Mouse (Mus musculus): ENCODE data around the gene Zfp36l1. TPM values are rescaled to one million over a fixed set of nuclear protein-coding genes. Genes with fewer than 3 reads are reported as not detected.

Gene Zfp36l1
- polyA plus RNA-seq, 1 experiment from 2014 or later = 139 TPM

DNA sequence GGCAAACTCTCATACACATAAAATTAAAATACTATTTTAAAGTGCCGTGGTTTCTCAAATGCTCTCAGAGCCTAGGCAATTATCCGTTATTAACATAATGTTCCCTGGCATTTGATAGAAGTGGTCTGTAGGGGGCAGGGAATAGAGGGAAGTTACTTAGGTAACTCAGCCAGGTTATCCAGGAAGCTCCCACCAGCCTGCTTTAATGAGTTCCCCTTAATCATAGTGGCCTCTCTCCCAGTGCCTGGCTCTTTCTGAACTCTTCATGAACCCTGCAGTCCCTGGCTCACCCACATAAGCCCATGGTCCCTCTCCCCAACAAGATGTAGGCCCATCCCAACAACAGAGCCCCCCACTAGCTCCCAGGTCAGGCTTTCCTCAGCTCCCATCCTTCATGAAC is 31.4 kb downstream of the Zfp36l1 start:
- Histone ChIP-seq H3K9ac (no peak overlapping the region), H3K4me2 (no peak overlapping the region), H3K9me3 (no peaks in the 10 kb centered on the region), H3K27ac (no peak overlapping the region), H3K4me1 (peaks cover 34% of the 10 kb centered on the region), H3K27me3 (no peaks in the 10 kb centered on the region), H3K4me3 (no peak overlapping the region), H3K36me3 (no peaks in the 10 kb centered on the region)
- WGBS = 85% methylated on average over 2 of the region's 2 CpGs
- ATAC-seq (ENCODE audit: borderline replicate concordance, extremely low read depth, low FRiP score, low TSS enrichment) = no peak

GRCm38 (mm10) chr12:80079937-80080336 is 32.9 kb downstream of the Zfp36l1 start:
- no peak for ATAC-seq (ENCODE audit: borderline replicate concordance, extremely low read depth, low FRiP score, low TSS enrichment)
- H3K27ac ChIP-seq = no peak overlapping the region
- H3K4me2 ChIP-seq = no peak overlapping the region
- H3K27me3 ChIP-seq = no peaks in the 10 kb centered on the region
- H3K9ac ChIP-seq = no peak overlapping the region
- WGBS = 55% methylated on average over 4 of the region's 4 CpGs
- no peaks in the 10 kb centered on the region for H3K9me3 ChIP-seq
- no peak overlapping the region for H3K4me3 ChIP-seq
- H3K4me1 ChIP-seq = peaks cover 29% of the 10 kb centered on the region
- H3K36me3 ChIP-seq = no peaks in the 10 kb centered on the region

GRCm38 (mm10) chr12:80074331-80074730 is 38.5 kb downstream of the Zfp36l1 start:
- Histone ChIP-seq H3K27me3 (no peaks in the 10 kb centered on the region), H3K27ac (peak overlapping the region; percentile 46), H3K4me2 (no peak overlapping the region), H3K4me3 (no peak overlapping the region), H3K9me3 (no peaks in the 10 kb centered on the region), H3K4me1 (peaks cover 4% of the 10 kb centered on the region; the same call in 1 of the 2 replicates), H3K36me3 (no peaks in the 10 kb centered on the region), H3K9ac (no peak overlapping the region)
- no peak for ATAC-seq (ENCODE audit: borderline replicate concordance, extremely low read depth, low FRiP score, low TSS enrichment)
- 50% methylated on average over 2 of the region's 2 CpGs for WGBS

DNA sequence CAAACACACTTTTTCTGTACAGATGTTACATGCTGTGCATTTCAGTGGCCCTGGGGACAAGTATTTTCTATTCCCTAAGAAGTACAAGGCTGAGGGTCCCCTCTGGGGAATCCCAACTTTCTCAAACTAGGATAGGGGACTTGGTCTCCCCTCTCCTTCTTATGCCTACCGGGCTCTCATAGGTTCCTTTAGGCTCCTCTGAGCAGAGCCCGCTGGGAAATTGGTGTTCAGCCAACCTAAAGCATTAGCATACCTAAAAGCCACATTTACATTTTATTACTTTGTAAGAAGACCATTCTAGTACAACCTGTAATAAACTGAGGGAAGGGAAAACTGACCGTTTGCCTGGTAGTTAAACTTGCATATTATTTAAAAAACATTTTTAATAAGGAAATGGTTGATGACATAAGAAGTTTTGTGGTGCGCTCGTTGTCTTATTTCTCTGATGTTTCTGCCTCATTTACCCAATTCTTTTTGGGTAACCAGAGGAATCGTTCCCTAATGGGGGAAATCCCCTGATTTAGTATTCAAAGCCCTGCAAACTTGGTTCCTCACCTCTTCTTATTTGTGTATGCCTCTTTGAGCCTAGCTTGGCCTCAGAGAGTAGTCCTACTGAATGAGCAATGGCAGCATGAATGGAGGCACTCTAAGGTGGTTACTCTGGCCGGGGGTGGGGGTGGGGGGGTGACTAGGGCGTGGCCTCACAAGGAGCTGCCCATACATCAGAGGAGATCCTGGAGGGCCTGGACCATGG is 42.1 kb downstream of the Zfp36l1 start:
- Histone ChIP-seq H3K9ac (no peak overlapping the region), H3K36me3 (no peaks in the 10 kb centered on the region), H3K4me3 (no peak overlapping the region), H3K4me2 (no peak overlapping the region), H3K9me3 (no peaks in the 10 kb centered on the region), H3K27me3 (no peaks in the 10 kb centered on the region), H3K27ac (no peak overlapping the region), H3K4me1 (peaks cover 4% of the 10 kb centered on the region; the same call in 1 of the 2 replicates)
- 66% methylated on average over 8 of the region's 8 CpGs for WGBS
- no peak for ATAC-seq (ENCODE audit: borderline replicate concordance, extremely low read depth, low FRiP score, low TSS enrichment)

GRCm38 (mm10) chr12:80069040-80069439 is 43.8 kb downstream of the Zfp36l1 start:
- WGBS = 73% methylated on average over 3 of the region's 3 CpGs

GRCm38 (mm10) chr12:80068016-80068415 is 44.8 kb downstream of the Zfp36l1 start:
- Histone ChIP-seq H3K9me3 (no peaks in the 10 kb centered on the region), H3K4me2 (no peak overlapping the region), H3K36me3 (no peaks in the 10 kb centered on the region), H3K9ac (no peak overlapping the region), H3K4me3 (no peak overlapping the region), H3K27ac (no peak overlapping the region), H3K4me1 (peaks cover 18% of the 10 kb centered on the region), H3K27me3 (no peaks in the 10 kb centered on the region)
- 67% methylated on average over 7 of the region's 7 CpGs for WGBS
- ATAC-seq (ENCODE audit: borderline replicate concordance, extremely low read depth, low FRiP score, low TSS enrichment) = no peak

More at GRCm38 (mm10) chr12:80069040-80069439, 43.8 kb downstream of the Zfp36l1 start:
- H3K4me2 ChIP-seq = no peak overlapping the region
- H3K27me3 ChIP-seq = no peaks in the 10 kb centered on the region
- peaks cover 8% of the 10 kb centered on the region; the same call in 1 of the 2 replicates for H3K4me1 ChIP-seq
- no peak overlapping the region for H3K9ac ChIP-seq
- no peak overlapping the region for H3K4me3 ChIP-seq
- no peaks in the 10 kb centered on the region for H3K36me3 ChIP-seq
- ATAC-seq (ENCODE audit: borderline replicate concordance, extremely low read depth, low FRiP score, low TSS enrichment) = no peak
- H3K27ac ChIP-seq = no peak overlapping the region
- no peaks in the 10 kb centered on the region for H3K9me3 ChIP-seq

GRCm38 (mm10) chr12:80065049-80065448 is 47.8 kb downstream of the Zfp36l1 start:
- 75% methylated on average over 8 of the region's 8 CpGs for WGBS
- H3K4me3 ChIP-seq = no peak overlapping the region
- H3K27me3 ChIP-seq = no peaks in the 10 kb centered on the region
- H3K9me3 ChIP-seq = no peaks in the 10 kb centered on the region
- peaks cover 42% of the 10 kb centered on the region for H3K4me1 ChIP-seq
- no peak overlapping the region for H3K4me2 ChIP-seq
- no peak for ATAC-seq (ENCODE audit: borderline replicate concordance, extremely low read depth, low FRiP score, low TSS enrichment)
- no peaks in the 10 kb centered on the region for H3K36me3 ChIP-seq
- no peak overlapping the region for H3K27ac ChIP-seq
- no peak overlapping the region for H3K9ac ChIP-seq

- Histone ChIP-seq H3K4me3 (no peak overlapping the region), H3K4me2 (no peak overlapping the region), H3K9ac (no peak overlapping the region), H3K27me3 (no peaks in the 10 kb centered on the region), H3K9me3 (no peaks in the 10 kb centered on the region), H3K27ac (peak overlapping the region; percentile 31), H3K36me3 (no peaks in the 10 kb centered on the region), H3K4me1 (peaks cover 49% of the 10 kb centered on the region)
- whole genome bisulfite sequencing = 80% methylated on average over 4 of the region's 4 CpGs
- no peak for ATAC-seq (ENCODE audit: borderline replicate concordance, extremely low read depth, low FRiP score, low TSS enrichment)
Measured at GRCm38 (mm10) chr12:80064306-80064705, 48.5 kb downstream of the Zfp36l1 start.

DNA sequence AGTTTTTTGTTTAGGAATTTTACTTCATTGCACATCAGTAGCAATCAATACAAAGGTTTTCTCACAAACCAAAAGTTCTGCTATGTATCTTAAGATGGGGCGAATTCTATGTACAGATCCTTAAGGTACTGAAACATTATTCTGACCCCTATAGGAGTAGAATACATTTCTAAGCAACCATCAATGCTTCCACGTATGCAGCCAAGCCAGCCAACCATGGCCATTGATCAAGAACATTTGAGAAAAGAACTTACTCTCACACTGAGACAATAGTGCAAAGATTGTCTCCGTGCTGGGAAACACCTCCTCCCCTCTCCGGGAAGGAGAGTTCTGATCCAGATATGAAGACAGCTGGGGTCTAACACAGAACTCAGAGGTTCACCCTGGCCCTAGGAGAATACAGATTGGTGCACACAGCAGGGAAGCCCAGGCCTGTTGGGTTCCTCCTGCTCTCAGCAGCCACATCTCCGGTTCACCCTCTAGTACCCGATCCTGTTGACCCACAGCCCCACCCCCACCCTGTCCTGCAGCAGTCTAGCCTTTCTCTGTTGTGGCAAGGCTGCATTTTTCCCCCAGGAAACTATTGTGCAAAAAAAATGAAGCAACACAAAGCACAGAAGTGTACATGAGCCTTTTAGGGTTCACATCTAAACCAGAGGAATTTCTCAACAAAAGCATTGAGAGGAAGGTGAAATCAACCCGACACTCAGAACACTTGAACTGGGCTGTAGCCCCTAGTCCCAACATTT is 49.2 kb downstream of the Zfp36l1 start:
- H3K36me3 ChIP-seq = no peaks in the 10 kb centered on the region
- ATAC-seq (ENCODE audit: borderline replicate concordance, extremely low read depth, low FRiP score, low TSS enrichment) = no peak

DNA sequence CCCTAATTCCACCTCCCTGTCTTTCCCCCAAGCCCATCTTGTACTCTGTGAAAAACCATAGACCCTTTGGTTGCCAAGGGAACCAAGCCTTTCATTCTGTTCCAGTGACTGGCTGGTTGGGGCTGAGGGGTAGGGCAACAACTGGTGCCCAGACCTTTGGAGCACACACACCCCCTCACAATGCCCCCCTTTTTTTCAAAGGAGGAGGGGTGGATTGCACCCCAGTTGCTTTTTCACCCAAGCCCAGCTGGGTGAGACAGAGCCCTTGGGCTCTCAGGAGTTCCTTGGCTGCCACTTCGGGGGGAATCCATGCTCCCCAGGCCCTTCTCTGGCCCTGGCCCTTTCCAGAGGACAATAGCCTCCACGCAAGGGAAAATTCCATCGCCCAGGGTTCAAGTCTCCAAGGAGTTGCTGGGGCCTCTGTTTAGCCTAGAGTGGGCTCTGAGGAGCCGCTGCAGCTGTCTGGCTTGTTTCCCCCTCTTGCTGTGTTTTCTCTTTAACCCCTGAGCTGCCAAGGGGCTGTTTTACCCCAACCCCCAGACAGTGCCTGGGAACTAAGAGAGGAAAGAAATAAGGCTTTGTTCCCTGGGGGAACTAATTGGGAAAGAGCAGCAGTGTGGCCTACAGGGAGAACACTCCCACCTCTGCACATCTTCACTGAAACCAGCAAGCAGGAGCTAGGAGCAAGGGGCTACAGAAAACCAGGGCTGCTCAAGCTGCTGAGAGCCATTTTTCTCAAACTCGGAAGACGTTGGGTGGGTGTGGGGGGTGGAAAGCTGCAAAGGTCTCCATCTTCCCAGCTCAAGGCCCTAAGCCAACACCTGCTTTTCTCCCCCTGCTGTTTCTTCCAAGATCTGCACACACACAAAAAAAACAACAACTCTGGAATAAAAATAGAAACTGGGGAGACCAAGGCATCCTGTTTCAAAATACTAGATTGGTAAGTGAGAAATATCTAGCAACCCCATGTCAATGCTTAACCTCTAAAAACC is 50.1 kb downstream of the Zfp36l1 start:
- Histone ChIP-seq H3K4me1 (peaks cover 49% of the 10 kb centered on the region), H3K9ac (no peak overlapping the region), H3K4me3 (no peak overlapping the region), H3K27me3 (no peaks in the 10 kb centered on the region), H3K36me3 (no peaks in the 10 kb centered on the region), H3K4me2 (0 out of 2 replicates have a peak overlapping the region, but pooled peaks have one; percentile 1), H3K9me3 (no peaks in the 10 kb centered on the region), H3K27ac (peak overlapping the region; percentile 88)
- 7% methylated on average over 6 of the region's 6 CpGs for WGBS
- ATAC-seq (ENCODE audit: borderline replicate concordance, extremely low read depth, low FRiP score, low TSS enrichment) = peak; percentile 71

More for the DNA sequence above, 49.2 kb downstream of the Zfp36l1 start:
- WGBS = 45% methylated on average over 7 of the region's 7 CpGs
- Histone ChIP-seq H3K27me3 (no peaks in the 10 kb centered on the region), H3K9me3 (no peaks in the 10 kb centered on the region), H3K27ac (peak overlapping the region; percentile 88; the same call in 1 of the 2 replicates), H3K9ac (no peak overlapping the region), H3K4me2 (no peak overlapping the region), H3K4me3 (no peak overlapping the region), H3K4me1 (peaks cover 49% of the 10 kb centered on the region)

DNA sequence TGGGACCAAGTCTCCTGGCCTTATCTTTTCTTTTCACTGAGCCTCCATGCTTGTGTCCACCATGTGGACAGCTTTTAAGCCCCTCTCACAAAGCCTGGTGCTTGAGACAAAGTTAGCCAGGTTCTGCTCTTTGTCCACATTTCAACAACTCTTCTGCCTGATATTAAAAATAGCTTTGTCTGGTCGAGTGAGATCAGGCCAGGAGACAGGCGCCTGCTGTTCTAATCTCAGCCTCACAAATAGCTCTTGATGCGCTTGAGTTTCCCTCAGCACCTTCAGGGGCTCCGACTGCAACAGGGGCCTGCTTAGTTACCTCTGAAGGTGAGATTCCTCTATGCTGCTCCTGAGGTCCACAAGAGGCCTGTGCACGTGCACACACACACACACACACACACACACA is 51.0 kb downstream of the Zfp36l1 start:
- H3K27me3 ChIP-seq = no peaks in the 10 kb centered on the region
- H3K4me1 ChIP-seq = peaks cover 49% of the 10 kb centered on the region
- ATAC-seq (ENCODE audit: borderline replicate concordance, extremely low read depth, low FRiP score, low TSS enrichment) = no peak
- H3K27ac ChIP-seq = peak overlapping the region; percentile 88
- WGBS = 30% methylated on average over 5 of the region's 5 CpGs
- no peaks in the 10 kb centered on the region for H3K36me3 ChIP-seq
- no peak overlapping the region for H3K4me2 ChIP-seq
- H3K9me3 ChIP-seq = no peaks in the 10 kb centered on the region
- no peak overlapping the region for H3K9ac ChIP-seq
- no peak overlapping the region for H3K4me3 ChIP-seq
